In genomic region chr14:73410083-73410482, GRCm38 (mm10) we compare ENCODE assay signal across 14 mouse cellular contexts. TPM values are rescaled to one million over a fixed set of nuclear protein-coding genes. Genes with fewer than 3 reads are reported as not detected.
DNase-seq lines count a peak whose midpoint lies in the region; ATAC-seq lines count a peak whose summit lies in the region.
"Had no signal": no experiment of that assay in that cellular context is flagged by ENCODE, and none has a peak within 500 bp of the region (broad histone marks: within the 10 kb centered on the region; RNA-seq: fewer than 3 reads in every experiment).

No protein-coding gene starts in this region.

- 80% methylated on average over 3 of the region's 3 CpGs for WGBS in embryonic facial prominence, embryonic 14.5 days
- 95% methylated on average over 3 of the region's 3 CpGs for WGBS in embryonic facial prominence, embryonic 10.5 days
- 90% methylated on average over 3 of the region's 3 CpGs for WGBS in forebrain, embryonic 10.5 days

- H3K36me3 ChIP-seq in embryonic facial prominence, embryonic 14.5 days (ENCODE audit: control insufficient read depth, insufficient read depth, low read length) = no peaks in the 10 kb centered on the region
- H3K36me3 ChIP-seq in embryonic facial prominence, embryonic 10.5 days (replicated peaks) = no peaks in the 10 kb centered on the region
- no peaks in the 10 kb centered on the region for H3K36me3 ChIP-seq in forebrain, embryonic 10.5 days (replicated peaks)
- H3K36me3 ChIP-seq: limb, embryonic 15.5 days had no signal

- no peak overlapping the region for H3K4me3 ChIP-seq in embryonic facial prominence, embryonic 14.5 days (ENCODE audit: low read depth, low read length)
- no peak overlapping the region for H3K4me3 ChIP-seq in embryonic facial prominence, embryonic 10.5 days
- H3K4me3 ChIP-seq in forebrain, embryonic 10.5 days = no peak overlapping the region
- H3K4me3 ChIP-seq: limb, embryonic 15.5 days had no signal

- H3K4me2 ChIP-seq in embryonic facial prominence, embryonic 14.5 days (ENCODE audit: low read depth, low read length) = no peak overlapping the region
- H3K4me2 ChIP-seq: limb, embryonic 15.5 days had no signal

- H3K4me1 ChIP-seq in embryonic facial prominence, embryonic 14.5 days (ENCODE audit: control insufficient read depth, insufficient read depth, low read length) = peaks cover 9% of the 10 kb centered on the region
- H3K4me1 ChIP-seq in embryonic facial prominence, embryonic 10.5 days = peaks cover 9% of the 10 kb centered on the region
- no peaks in the 10 kb centered on the region for H3K4me1 ChIP-seq in forebrain, embryonic 10.5 days
- H3K4me1 ChIP-seq: limb, embryonic 15.5 days had no signal

- no peak overlapping the region for H3K9ac ChIP-seq in embryonic facial prominence, embryonic 14.5 days (ENCODE audit: low read depth, low read length)
- H3K9ac ChIP-seq: limb, embryonic 15.5 days had no signal

- no peaks in the 10 kb centered on the region for H3K9me3 ChIP-seq in embryonic facial prominence, embryonic 14.5 days (ENCODE audit: control insufficient read depth, low read length)
- no peaks in the 10 kb centered on the region for H3K9me3 ChIP-seq in embryonic facial prominence, embryonic 10.5 days
- no peaks in the 10 kb centered on the region for H3K9me3 ChIP-seq in forebrain, embryonic 10.5 days
- H3K9me3 ChIP-seq: limb, embryonic 15.5 days had no signal

- no peak for ATAC-seq in embryonic facial prominence, embryonic 14.5 days (ENCODE audit: low read depth)
- ATAC-seq: CD4-positive, CD25-positive, alpha-beta regulatory T cell, adult 4 months; forebrain, embryonic 16.5 days; midbrain, embryonic 16.5 days had no signal

- no peak overlapping the region for H3K27ac ChIP-seq in embryonic facial prominence, embryonic 14.5 days (replicated peaks; ENCODE audit: low read depth, low read length)
- H3K27ac ChIP-seq in embryonic facial prominence, embryonic 10.5 days (replicated peaks) = no peak overlapping the region
- no peak overlapping the region for H3K27ac ChIP-seq in forebrain, embryonic 10.5 days
- H3K27ac ChIP-seq: limb, embryonic 15.5 days had no signal

- peak; percentile 32 for DNase-seq in embryonic facial prominence, embryonic 14.5 days (ENCODE audit: low spot score)
- no peak for DNase-seq in embryonic facial prominence, embryonic 10.5 days (ENCODE audit: low spot score)
- peak; percentile 63 for DNase-seq in 3134 (ENCODE audit: extremely low read depth, insufficient read length, low spot score)
- peak; percentile 8 to 36 for DNase-seq in adrenal gland, postnatal 36 days
- peak; percentile 35 for DNase-seq in lung, postnatal 14 days
- DNase-seq in thymus, adult 18-20 months = no peak
- DNase-seq in thymus, postnatal 36 days = no peak
- no peak for DNase-seq in forebrain, embryonic 10.5 days (ENCODE audit: extremely low spot score, low spot score)
- DNase-seq: kidney, postnatal 10 days; layer of hippocampus, postnatal 36 days had no signal

- H3K27me3 ChIP-seq in embryonic facial prominence, embryonic 14.5 days (replicated peaks; ENCODE audit: control insufficient read depth, insufficient read depth, low read length) = no peaks in the 10 kb centered on the region
- no peaks in the 10 kb centered on the region for H3K27me3 ChIP-seq in embryonic facial prominence, embryonic 10.5 days (replicated peaks; ENCODE audit: low read depth, poor library complexity, severe bottlenecking)
- H3K27me3 ChIP-seq in forebrain, embryonic 10.5 days (ENCODE audit: poor library complexity, severe bottlenecking) = no peaks in the 10 kb centered on the region
- H3K27me3 ChIP-seq: limb, embryonic 15.5 days had no signal

RNA-seq across cellular contexts. Expression of gene Itm2b, which starts 25.0 kb away (rescaled TPM):
- polyA plus RNA-seq in embryonic facial prominence, embryonic 14.5 days (2014; fragmentation: Nextera tagmentation; extraction: Ambion mirVana) = 936 and 968 TPM in 2 replicates
- 197 and 226 TPM in 2 replicates for polyA plus RNA-seq in embryonic facial prominence, embryonic 10.5 days (2016; fragmentation: Nextera tagmentation; extraction: Ambion mirVana)
- 1,000 to 10,000 TPM in 1 of 2 experiments, 100 to 1,000 TPM in 1; 995 to 1,086 TPM for total RNA-seq in adrenal gland, postnatal 36 days (2021)
- polyA plus RNA-seq in forebrain, embryonic 10.5 days (2016; fragmentation: Nextera tagmentation; extraction: Ambion mirVana) = 192 and 209 TPM in 2 replicates

Comparison
In these comparisons a context has a peak if more than half of its experiments do, and no peak if none do; other contexts are left out.
1. DNase-seq: peak in embryonic facial prominence, embryonic 14.5 days (single experiment), 3134 (single experiment), adrenal gland, postnatal 36 days (2 of 2) and lung, postnatal 14 days (single experiment); none in embryonic facial prominence, embryonic 10.5 days (single experiment), thymus, adult 18-20 months (0 of 2), thymus, postnatal 36 days (0 of 2) and forebrain, embryonic 10.5 days (single experiment).